Mouse (Mus musculus): ENCODE measurements at regions not wholly inside any gene's neighbourhood (a gene's known extent, or its start where the extent isn't known, plus 50 kb on each side); places are given as distances from the start of the nearest gene placed in this dataset.

DNA sequence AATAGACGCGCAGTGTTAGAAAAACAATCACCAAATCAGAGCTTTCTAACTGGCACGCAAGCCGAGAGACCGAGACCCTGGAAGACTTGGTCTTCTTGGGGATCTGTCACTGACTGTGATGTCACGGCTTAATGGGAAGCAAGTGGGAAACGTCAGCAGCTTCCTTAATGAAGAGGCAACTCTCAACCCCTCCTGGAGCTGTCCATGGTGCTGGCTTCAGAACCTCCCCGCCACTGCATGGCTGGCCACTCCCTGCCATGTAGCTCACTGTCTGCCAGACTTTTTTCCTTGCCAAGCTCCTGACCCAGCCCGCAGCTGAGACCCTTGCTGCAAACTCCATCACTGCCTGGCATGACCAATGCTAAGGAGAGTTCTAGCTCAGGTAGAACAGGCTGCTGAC is 83.6 kb upstream of the Thy1 start:
- 34% methylated on average over 9 of the region's 9 CpGs for WGBS
- no peak overlapping the region for H3K9ac ChIP-seq (replicated peaks; ENCODE audit: low read length)
- no peak for TF ChIP-seq CTCF (IDR thresholded peaks at IDR 0.05; ENCODE audit: low read depth)
- no peaks in the 10 kb centered on the region for H3K4me1 ChIP-seq (ENCODE audit: insufficient read depth, low read length)
- no peaks in the 10 kb centered on the region for H3K9me3 ChIP-seq (ENCODE audit: low read length)
- H3K4me2 ChIP-seq (ENCODE audit: low read depth, low read length) = no peak overlapping the region
- H3K27me3 ChIP-seq (ENCODE audit: insufficient read depth, low read length) = peaks cover 5% of the 10 kb centered on the region; the same call in 1 of the 2 replicates
- ATAC-seq (no peak), DNase-seq (ENCODE audit: low spot score) (peak; percentile 66)
- H3K36me3 ChIP-seq (ENCODE audit: insufficient read depth, low read length) = no peaks in the 10 kb centered on the region
- no peak overlapping the region for H3K4me3 ChIP-seq (ENCODE audit: low read length)
- H3K27ac ChIP-seq = no peak overlapping the region

DNA sequence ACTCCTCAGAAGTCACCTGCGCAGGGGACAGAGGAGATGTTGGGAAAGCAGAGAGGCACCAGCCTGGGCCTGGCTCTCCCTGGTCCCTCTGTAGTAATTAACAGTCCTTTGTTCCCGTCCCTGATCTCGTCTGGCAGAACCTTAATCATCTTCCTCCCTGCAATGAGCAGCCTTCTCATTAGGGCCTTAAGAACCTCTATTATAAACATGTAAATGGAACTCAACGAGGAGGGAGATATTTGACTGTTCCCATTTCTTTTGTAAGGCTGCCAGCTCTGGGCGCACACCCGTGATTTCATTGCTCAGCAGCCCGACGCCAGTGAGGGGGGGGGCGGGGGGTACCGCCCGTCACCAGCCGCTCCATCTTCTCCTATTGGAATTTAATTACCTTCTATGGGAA is 81.8 kb upstream of the Thy1 start:
- Histone ChIP-seq H3K27me3 (ENCODE audit: insufficient read depth, low read length) (peaks cover 5% of the 10 kb centered on the region; the same call in 1 of the 2 replicates), H3K4me2 (ENCODE audit: low read depth, low read length) (no peak overlapping the region), H3K9ac (replicated peaks; ENCODE audit: low read length) (no peak overlapping the region), H3K27ac (no peak overlapping the region), H3K4me3 (ENCODE audit: low read length) (no peak overlapping the region), H3K4me1 (ENCODE audit: insufficient read depth, low read length) (0 out of 2 replicates have a peak, but pooled peaks cover 4% of the 10 kb centered on the region), H3K36me3 (ENCODE audit: insufficient read depth, low read length) (no peaks in the 10 kb centered on the region), H3K9me3 (ENCODE audit: low read length) (no peaks in the 10 kb centered on the region)
- ATAC-seq (no peak), DNase-seq (ENCODE audit: low spot score) (peak; percentile 12)
- no peak for TF ChIP-seq CTCF (IDR thresholded peaks at IDR 0.05; ENCODE audit: low read depth)
- 15% methylated on average over 12 of the region's 12 CpGs for WGBS

DNA sequence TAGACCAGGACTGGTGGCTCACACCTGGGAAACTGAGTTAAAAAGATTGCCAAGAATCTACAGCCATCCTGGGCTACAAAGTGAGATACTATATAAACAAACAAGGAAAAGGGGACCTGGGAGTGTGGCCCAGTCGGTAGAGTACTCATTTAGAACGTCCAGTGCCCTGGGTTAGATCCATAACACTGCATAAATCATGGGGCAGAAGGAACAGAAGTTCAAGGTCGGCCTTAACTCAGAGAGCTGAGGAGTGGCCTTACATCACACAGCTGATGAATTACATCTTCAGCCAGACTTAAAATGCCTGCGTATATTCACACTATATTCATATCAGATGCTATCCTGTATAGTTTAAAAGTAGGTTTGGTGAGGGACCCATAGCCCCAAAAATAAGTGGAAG is 78.0 kb upstream of the Thy1 start:
- no peaks in the 10 kb centered on the region for H3K9me3 ChIP-seq (ENCODE audit: low read length)
- H3K36me3 ChIP-seq (ENCODE audit: insufficient read depth, low read length) = no peaks in the 10 kb centered on the region
- H3K9ac ChIP-seq (replicated peaks; ENCODE audit: low read length) = no peak overlapping the region
- no peak overlapping the region for H3K4me2 ChIP-seq (ENCODE audit: low read depth, low read length)
- no peak overlapping the region for H3K27ac ChIP-seq
- no peak for DNase-seq (ENCODE audit: low spot score)
- H3K27me3 ChIP-seq (ENCODE audit: insufficient read depth, low read length) = peaks cover 5% of the 10 kb centered on the region; the same call in 1 of the 2 replicates
- no peak overlapping the region for H3K4me3 ChIP-seq (ENCODE audit: low read length)
- no peak for TF ChIP-seq CTCF (IDR thresholded peaks at IDR 0.05; ENCODE audit: low read depth)
- ATAC-seq = no peak
- H3K4me1 ChIP-seq (ENCODE audit: insufficient read depth, low read length) = peaks cover 15% of the 10 kb centered on the region
- 83% methylated on average over 4 of the region's 4 CpGs for WGBS

DNA sequence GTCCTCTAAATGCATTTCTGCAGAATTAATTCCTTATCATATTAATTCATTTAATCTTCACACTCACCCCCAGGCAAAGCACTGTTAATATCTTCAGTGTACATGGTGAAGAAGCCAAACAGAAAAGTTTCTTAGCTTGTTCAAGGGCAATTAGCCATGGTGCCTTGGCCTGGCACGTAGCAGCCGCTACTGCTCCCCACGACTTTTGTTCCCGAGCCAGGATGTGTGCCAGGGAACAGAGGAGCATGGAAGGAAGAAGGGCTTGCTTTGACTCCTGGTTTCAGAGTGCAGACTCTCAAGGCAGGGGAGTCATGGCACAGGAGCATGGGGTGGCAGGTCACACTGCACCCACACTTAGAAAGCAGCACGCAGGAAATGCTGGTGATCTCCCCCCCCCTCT is 77.4 kb upstream of the Thy1 start:
- ATAC-seq (no peak), DNase-seq (ENCODE audit: low spot score) (peak; percentile 46)
- no peak overlapping the region for H3K9ac ChIP-seq (replicated peaks; ENCODE audit: low read length)
- TF ChIP-seq CTCF (IDR thresholded peaks at IDR 0.05; ENCODE audit: low read depth) = no peak
- no peaks in the 10 kb centered on the region for H3K27me3 ChIP-seq (ENCODE audit: insufficient read depth, low read length)
- no peaks in the 10 kb centered on the region for H3K9me3 ChIP-seq (ENCODE audit: low read length)
- H3K27ac ChIP-seq = no peak overlapping the region
- WGBS = 43% methylated on average over 5 of the region's 5 CpGs
- no peak overlapping the region for H3K4me2 ChIP-seq (ENCODE audit: low read depth, low read length)
- H3K36me3 ChIP-seq (ENCODE audit: insufficient read depth, low read length) = no peaks in the 10 kb centered on the region
- H3K4me3 ChIP-seq (ENCODE audit: low read length) = no peak overlapping the region
- H3K4me1 ChIP-seq (ENCODE audit: insufficient read depth, low read length) = peaks cover 22% of the 10 kb centered on the region

DNA sequence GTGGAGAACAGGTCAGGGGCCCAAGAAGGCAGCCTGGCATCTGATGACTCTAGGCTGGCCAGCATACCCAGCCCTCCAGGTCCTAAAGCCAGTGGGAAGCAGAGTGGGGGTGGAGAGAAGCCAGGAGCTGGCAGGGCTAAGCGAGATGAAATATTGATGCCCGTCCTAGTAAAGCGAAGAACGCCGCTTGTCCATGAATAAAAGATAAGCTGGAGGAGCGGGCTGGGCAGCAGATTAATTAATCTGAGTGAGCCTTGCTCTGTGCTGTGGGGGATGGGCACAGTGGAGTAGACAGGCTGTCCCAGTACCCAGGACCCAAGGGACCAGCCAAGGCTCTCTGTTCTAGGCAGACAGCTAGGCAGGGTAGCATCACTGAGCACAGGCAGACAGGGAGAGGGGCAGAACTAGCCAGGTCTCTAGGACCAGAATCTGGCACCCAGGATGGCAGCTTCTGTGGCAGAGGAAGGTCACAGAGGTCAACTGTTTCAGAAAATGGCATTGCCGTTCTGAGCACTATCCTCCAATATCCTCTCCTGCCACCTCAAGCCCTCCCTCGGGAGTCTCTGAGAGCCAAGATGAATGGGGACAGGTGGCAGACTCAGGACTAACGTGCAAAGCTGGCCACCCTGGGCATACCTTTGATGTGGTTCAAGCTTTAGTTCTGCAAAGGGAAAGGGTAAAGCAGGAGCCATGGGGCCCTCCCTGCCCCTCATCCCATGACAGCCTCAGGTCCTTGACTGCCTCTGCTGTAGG is 73.0 kb upstream of the Thy1 start:
- ATAC-seq (peak; percentile 53), DNase-seq (ENCODE audit: low spot score) (peak; percentile 65)
- H3K9me3 ChIP-seq (ENCODE audit: low read length) = no peaks in the 10 kb centered on the region
- 0 out of 2 replicates have a peak overlapping the region, but pooled peaks have one; percentile 16 for H3K4me2 ChIP-seq (ENCODE audit: low read depth, low read length)
- no peak for TF ChIP-seq CTCF (IDR thresholded peaks at IDR 0.05; ENCODE audit: low read depth)
- no peaks in the 10 kb centered on the region for H3K27me3 ChIP-seq (ENCODE audit: insufficient read depth, low read length)
- no peak overlapping the region for H3K4me3 ChIP-seq (ENCODE audit: low read length)
- no peak overlapping the region for H3K9ac ChIP-seq (replicated peaks; ENCODE audit: low read length)
- no peaks in the 10 kb centered on the region for H3K36me3 ChIP-seq (ENCODE audit: insufficient read depth, low read length)
- no peak overlapping the region for H3K27ac ChIP-seq
- peaks cover 23% of the 10 kb centered on the region for H3K4me1 ChIP-seq (ENCODE audit: insufficient read depth, low read length)
- 19% methylated on average over 9 of the region's 9 CpGs for WGBS

DNA sequence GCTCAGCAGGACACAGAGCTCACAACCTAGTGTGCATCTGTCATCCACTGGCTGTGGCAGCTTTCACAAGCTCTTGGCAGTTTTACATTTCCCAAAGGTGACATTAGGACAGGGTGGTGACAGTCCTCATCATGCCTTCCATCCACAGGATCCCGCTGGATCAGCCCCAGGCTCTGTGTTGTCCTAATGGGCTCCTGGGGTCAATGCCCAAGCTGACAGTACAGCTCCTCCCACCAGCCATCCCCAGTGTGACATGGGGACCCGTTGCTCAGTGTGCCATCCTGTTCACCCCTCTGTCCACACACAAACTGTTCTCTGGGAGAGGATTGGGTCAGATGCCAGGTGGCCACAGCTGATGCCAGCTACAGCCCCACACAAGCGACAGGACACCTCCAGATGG is 72.3 kb upstream of the Thy1 start:
- 24% methylated on average over 3 of the region's 3 CpGs for WGBS
- Histone ChIP-seq H3K9ac (replicated peaks; ENCODE audit: low read length) (no peak overlapping the region), H3K4me3 (ENCODE audit: low read length) (no peak overlapping the region), H3K9me3 (ENCODE audit: low read length) (no peaks in the 10 kb centered on the region), H3K4me2 (ENCODE audit: low read depth, low read length) (no peak overlapping the region), H3K4me1 (ENCODE audit: insufficient read depth, low read length) (peaks cover 22% of the 10 kb centered on the region), H3K27me3 (ENCODE audit: insufficient read depth, low read length) (no peaks in the 10 kb centered on the region), H3K27ac (no peak overlapping the region), H3K36me3 (ENCODE audit: insufficient read depth, low read length) (no peaks in the 10 kb centered on the region)
- ATAC-seq (peak; percentile 55), DNase-seq (ENCODE audit: low spot score) (peak; percentile 45)
- no peak for TF ChIP-seq CTCF (IDR thresholded peaks at IDR 0.05; ENCODE audit: low read depth)

DNA sequence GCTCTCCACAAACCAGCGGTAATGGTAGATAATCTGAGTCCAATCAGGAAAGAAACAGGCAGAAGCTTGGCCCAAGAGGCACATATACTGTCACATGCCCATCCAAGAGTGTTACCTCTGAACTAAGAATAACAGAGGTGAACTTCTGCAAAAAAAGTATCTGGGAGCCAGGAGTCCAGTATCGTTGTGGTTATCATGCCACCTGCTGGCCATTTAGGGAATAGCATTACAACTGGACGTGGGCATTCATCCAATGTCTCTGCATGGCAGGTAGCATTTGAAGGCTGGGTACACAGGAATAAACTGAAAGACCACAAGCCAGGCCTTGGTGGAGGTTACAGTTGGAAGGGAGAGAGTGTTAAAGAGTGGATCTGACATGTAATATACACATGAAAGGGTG is 70.9 kb upstream of the Thy1 start:
- Histone ChIP-seq H3K9ac (replicated peaks; ENCODE audit: low read length) (no peak overlapping the region), H3K36me3 (ENCODE audit: insufficient read depth, low read length) (no peaks in the 10 kb centered on the region), H3K9me3 (ENCODE audit: low read length) (no peaks in the 10 kb centered on the region), H3K27ac (no peak overlapping the region), H3K4me2 (ENCODE audit: low read depth, low read length) (no peak overlapping the region), H3K27me3 (ENCODE audit: insufficient read depth, low read length) (no peaks in the 10 kb centered on the region), H3K4me3 (ENCODE audit: low read length) (no peak overlapping the region), H3K4me1 (ENCODE audit: insufficient read depth, low read length) (peaks cover 20% of the 10 kb centered on the region)
- WGBS = 7% methylated on average over 3 of the region's 3 CpGs
- TF ChIP-seq CTCF (IDR thresholded peaks at IDR 0.05; ENCODE audit: low read depth) = peak; percentile 96
- DNase-seq (ENCODE audit: low spot score) (peak; percentile 87), ATAC-seq (no peak)

Data from hindbrain, postnatal 0 days (tissue).